Mouse (Mus musculus): ENCODE results near the gene Rpl28. TPM values are rescaled to one million over a fixed set of nuclear protein-coding genes. Genes with fewer than 3 reads are reported as not detected.
"Not testable (repeated sequence)": the region's sequence is repeated elsewhere in the genome, so short reads cannot be mapped to it uniquely, and the experiment has no call there.

Rpl28 gene
- polyA plus RNA-seq, 1 experiment from 2014 or later: 169 TPM

DNA sequence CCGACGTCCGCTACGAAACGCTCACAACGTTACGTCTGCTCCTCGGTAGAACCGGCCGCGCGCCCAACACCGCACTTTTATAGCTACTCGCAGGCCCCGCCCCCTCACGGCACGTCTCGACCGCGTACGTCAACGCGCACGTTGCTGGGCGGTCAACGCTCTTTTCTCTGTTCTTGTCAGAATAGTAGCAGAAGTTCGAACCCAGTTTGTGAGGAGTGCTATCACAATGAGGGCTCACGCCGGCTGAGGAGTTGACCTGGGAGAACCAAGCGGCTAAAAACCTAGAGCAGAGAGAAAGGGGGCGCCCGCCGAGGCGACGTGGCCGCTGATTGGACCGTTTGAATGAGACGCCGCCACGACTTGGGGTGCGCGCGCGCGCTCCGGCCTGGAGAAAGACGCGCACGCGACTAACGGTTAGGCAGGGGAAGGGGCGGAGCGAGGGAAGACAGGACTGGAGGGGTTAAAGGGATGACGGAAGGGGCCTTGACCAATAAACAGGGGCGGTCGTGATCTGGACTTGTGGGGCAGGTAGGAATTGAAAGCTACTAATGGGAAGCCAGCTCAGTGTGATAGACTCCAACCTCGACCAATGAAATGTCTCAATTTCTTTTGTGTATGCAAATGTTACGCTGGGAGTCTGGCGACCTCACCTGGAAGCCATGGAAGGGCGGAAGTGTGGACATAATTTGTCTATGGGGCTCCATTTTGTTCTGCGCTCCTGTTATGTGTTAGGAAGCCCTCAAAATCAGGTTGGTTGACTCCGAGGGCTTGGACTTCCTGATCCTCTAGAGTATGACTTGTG lies 19.8 kb downstream of the Rpl28 start, which contains the start of gene Ube2s:
Gene Ube2s (minus strand): TSS at position 288 of the 802 bp plus-strand sequence.
- no peaks in the 10 kb centered on the region for H3K9me3 ChIP-seq (replicated peaks; ENCODE audit: control insufficient read depth, low read length)
- H3K27ac ChIP-seq (replicated peaks; ENCODE audit: low read depth, low read length): peak within 1 kb of the TSS; percentile 86
- WGBS: under 1% methylated on average over 59 of the region's 62 CpGs
- H3K9ac ChIP-seq (replicated peaks; ENCODE audit: low read length): peak within 1 kb of the TSS; percentile 97
- H3K4me2 ChIP-seq (ENCODE audit: low read depth, low read length): peak within 1 kb of the TSS; percentile 74
- DNase-seq (ENCODE audit: low spot score) (peak; percentile 100), ATAC-seq (replicated peaks; ENCODE audit: insufficient number of reproducible peaks, low FRiP score, low TSS enrichment, low read depth) (peak; percentile 99)
- no peaks in the 10 kb centered on the region for H3K4me1 ChIP-seq (ENCODE audit: control insufficient read depth, insufficient read depth, low read length)
- peak within 1 kb of the TSS; percentile 99 for H3K4me3 ChIP-seq (ENCODE audit: low read depth, low read length)
- no peaks in the 10 kb centered on the region for H3K27me3 ChIP-seq (ENCODE audit: control insufficient read depth, insufficient read depth, low read length)
- peaks cover 4% of the 10 kb centered on the region for H3K36me3 ChIP-seq (replicated peaks; ENCODE audit: control insufficient read depth, insufficient read depth, low read depth, low read length)

DNA sequence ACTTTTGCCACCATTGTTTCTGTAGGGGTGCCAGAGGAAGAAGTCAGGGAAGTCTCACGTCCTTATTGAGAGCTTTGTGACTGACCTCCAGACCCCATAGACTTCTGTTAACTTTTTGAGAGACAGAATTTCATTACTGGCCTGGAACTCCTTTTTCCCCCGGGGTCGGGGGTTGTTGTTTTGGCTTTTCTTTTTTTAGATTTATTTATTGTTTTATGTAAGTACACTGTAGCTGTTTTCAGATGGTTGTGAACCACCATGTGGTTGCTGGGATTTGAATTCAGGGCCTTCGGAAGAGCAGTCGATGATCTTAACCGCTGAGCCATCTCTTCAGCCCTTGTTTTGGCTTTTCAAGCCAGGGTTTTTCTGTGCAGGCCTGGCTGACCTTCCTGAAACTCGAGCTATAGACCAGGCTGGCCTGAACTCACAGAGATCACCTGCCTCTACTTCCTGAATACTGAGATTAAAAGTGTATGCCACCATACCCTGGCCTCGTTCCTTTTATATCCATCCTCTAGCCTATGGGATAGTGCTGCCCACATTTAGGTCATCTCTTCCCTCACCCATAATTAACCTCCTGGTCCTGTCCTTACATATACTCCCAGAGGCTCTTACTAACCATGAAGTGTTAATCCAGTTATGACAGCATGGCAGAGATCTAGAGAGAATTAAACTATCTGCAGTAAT lies 20.6 kb downstream of the Rpl28 start:
- Histone ChIP-seq H3K27ac (replicated peaks; ENCODE audit: low read depth, low read length) (peak overlapping the region; percentile 86), H3K9me3 (replicated peaks; ENCODE audit: control insufficient read depth, low read length) (no peaks in the 10 kb centered on the region), H3K4me1 (ENCODE audit: control insufficient read depth, insufficient read depth, low read length) (no peaks in the 10 kb centered on the region), H3K36me3 (replicated peaks; ENCODE audit: control insufficient read depth, insufficient read depth, low read depth, low read length) (peaks cover 2% of the 10 kb centered on the region; the same call in 1 of the 2 replicates), H3K4me3 (ENCODE audit: low read depth, low read length) (peak overlapping the region; percentile 99), H3K9ac (replicated peaks; ENCODE audit: low read length) (peak overlapping the region; percentile 57), H3K4me2 (ENCODE audit: low read depth, low read length) (peak overlapping the region; percentile 55), H3K27me3 (ENCODE audit: control insufficient read depth, insufficient read depth, low read length) (no peaks in the 10 kb centered on the region)
- 24% methylated on average over 8 of the region's 8 CpGs for WGBS
- DNase-seq (ENCODE audit: low spot score): no peak
- no peak for ATAC-seq (replicated peaks; ENCODE audit: insufficient number of reproducible peaks, low FRiP score, low TSS enrichment, low read depth)

DNA sequence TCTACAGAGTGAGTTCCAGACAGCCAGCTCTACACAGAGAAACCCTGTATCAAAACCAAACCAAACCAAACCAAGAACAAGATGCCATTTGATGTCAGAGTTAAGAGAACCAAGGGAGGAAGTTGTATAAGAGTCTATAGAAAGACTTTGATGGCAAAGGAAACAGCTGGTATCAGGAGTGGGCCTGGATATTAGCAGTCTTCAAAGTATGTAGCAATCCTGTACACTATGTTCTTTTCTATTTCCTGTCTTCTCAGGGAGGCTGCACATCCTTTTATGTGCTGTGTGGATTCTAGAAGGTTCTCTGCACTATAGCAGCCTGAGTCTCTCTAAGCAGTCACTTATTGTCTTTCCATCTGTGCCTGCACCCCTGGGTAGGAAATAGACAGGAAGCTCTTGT lies 23.9 kb downstream of the Rpl28 start:
- Histone ChIP-seq H3K9ac (replicated peaks; ENCODE audit: low read length) (no peak overlapping the region), H3K36me3 (replicated peaks; ENCODE audit: control insufficient read depth, insufficient read depth, low read depth, low read length) (no peaks in the 10 kb centered on the region), H3K9me3 (replicated peaks; ENCODE audit: control insufficient read depth, low read length) (no peaks in the 10 kb centered on the region), H3K4me1 (ENCODE audit: control insufficient read depth, insufficient read depth, low read length) (no peaks in the 10 kb centered on the region), H3K4me3 (ENCODE audit: low read depth, low read length) (no peak overlapping the region), H3K27me3 (ENCODE audit: control insufficient read depth, insufficient read depth, low read length) (no peaks in the 10 kb centered on the region), H3K4me2 (ENCODE audit: low read depth, low read length) (no peak overlapping the region), H3K27ac (replicated peaks; ENCODE audit: low read depth, low read length) (no peak overlapping the region)
- DNase-seq (ENCODE audit: low spot score): no peak
- ATAC-seq (replicated peaks; ENCODE audit: insufficient number of reproducible peaks, low FRiP score, low TSS enrichment, low read depth): no peak

DNA sequence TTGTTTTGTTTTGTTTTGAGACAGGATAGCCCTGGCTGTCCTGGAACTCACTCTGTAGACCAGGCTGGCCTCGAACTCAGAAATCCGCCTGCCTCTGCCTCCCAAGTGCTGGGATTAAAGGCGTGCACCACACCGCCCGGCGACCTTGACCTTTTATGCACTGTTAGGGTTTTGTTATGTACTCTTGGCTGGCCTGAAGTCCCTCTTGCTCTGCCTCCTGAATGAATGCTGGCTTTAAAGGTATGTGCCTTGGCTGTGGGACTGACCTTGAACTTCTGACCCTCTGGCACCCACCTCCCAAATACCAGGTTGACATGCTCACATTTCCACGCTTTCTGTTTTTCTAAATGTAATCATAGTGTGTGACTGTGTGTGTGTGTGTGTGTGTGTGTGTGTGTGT lies 28.3 kb downstream of the Rpl28 start:
- H3K9ac ChIP-seq (replicated peaks; ENCODE audit: low read length); H3K4me2 ChIP-seq (ENCODE audit: low read depth, low read length); H3K9me3 ChIP-seq (replicated peaks; ENCODE audit: control insufficient read depth, low read length); ATAC-seq (replicated peaks; ENCODE audit: insufficient number of reproducible peaks, low FRiP score, low TSS enrichment, low read depth); H3K27ac ChIP-seq (replicated peaks; ENCODE audit: low read depth, low read length); H3K36me3 ChIP-seq (replicated peaks; ENCODE audit: control insufficient read depth, insufficient read depth, low read depth, low read length); H3K4me1 ChIP-seq (ENCODE audit: control insufficient read depth, insufficient read depth, low read length); H3K27me3 ChIP-seq (ENCODE audit: control insufficient read depth, insufficient read depth, low read length); DNase-seq (ENCODE audit: low spot score); H3K4me3 ChIP-seq (ENCODE audit: low read depth, low read length): not testable (repeated sequence)
- WGBS: 92% methylated on average over 7 of the region's 7 CpGs

DNA sequence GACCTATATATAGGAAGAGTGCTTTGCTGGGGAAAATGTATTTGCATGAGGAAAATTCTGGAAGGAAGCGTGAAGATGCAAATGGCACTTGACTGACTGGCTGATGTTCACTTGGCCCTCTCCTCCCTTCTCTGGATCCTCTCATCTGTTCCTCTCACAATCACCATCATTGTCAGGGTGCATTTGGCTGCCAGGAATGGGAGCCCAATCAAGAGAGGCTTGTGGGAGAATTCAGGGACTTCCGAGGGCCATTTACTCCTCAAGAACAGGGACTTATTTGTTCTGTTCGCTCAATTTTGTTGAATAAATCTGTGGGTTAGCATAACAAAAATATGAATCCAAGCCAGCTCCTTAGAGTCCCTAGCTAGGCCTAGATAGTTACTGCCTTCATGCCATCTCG lies 29.0 kb downstream of the Rpl28 start:
- Histone ChIP-seq H3K4me3 (ENCODE audit: low read depth, low read length) (no peak overlapping the region), H3K27me3 (ENCODE audit: control insufficient read depth, insufficient read depth, low read length) (no peaks in the 10 kb centered on the region), H3K27ac (replicated peaks; ENCODE audit: low read depth, low read length) (no peak overlapping the region), H3K4me2 (ENCODE audit: low read depth, low read length) (no peak overlapping the region), H3K4me1 (ENCODE audit: control insufficient read depth, insufficient read depth, low read length) (no peaks in the 10 kb centered on the region), H3K36me3 (replicated peaks; ENCODE audit: control insufficient read depth, insufficient read depth, low read depth, low read length) (no peaks in the 10 kb centered on the region), H3K9me3 (replicated peaks; ENCODE audit: control insufficient read depth, low read length) (no peaks in the 10 kb centered on the region), H3K9ac (replicated peaks; ENCODE audit: low read length) (no peak overlapping the region)
- DNase-seq (ENCODE audit: low spot score) (no peak), ATAC-seq (replicated peaks; ENCODE audit: insufficient number of reproducible peaks, low FRiP score, low TSS enrichment, low read depth) (no peak)
- 81% methylated on average over 4 of the region's 4 CpGs for WGBS

DNA sequence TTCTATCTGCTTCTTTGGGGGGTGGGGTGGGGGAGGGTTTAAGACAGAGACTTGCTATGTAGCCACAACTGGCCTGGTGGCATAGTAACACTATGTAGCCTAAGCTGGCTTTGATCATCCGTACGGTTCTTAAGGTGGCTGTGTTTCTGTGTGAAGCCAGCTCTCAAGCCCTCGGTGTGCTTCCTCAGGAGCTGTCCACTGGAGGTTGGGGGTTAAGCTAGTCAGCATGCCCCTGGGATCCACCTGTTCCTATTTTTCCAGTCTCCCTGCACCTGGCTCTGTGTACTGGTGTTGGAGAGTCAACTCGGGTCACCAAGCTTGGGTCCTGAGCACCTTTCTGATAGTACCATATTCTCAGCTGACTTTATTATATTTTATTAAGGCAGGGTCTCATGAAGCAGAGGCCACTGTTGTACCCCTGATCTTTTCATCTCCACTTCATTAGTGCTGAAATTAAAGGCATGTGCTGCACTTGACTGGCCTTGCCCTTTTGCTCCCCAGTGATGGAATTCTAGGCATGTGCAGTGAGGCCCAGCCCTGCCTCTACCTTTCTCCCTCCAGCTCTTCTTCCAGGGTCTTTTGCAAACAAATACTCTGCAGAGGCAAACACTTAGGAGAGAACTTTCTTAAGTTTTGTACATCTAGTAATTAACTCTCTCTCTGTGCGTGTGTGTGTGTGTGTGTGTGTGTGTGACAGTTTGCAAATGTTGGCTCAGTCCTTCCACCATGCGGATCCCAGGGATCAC lies 29.7 kb downstream of the Rpl28 start:
- H3K27me3 ChIP-seq (ENCODE audit: control insufficient read depth, insufficient read depth, low read length): no peaks in the 10 kb centered on the region
- no peak overlapping the region for H3K4me2 ChIP-seq (ENCODE audit: low read depth, low read length)
- no peak for ATAC-seq (replicated peaks; ENCODE audit: insufficient number of reproducible peaks, low FRiP score, low TSS enrichment, low read depth)
- 58% methylated on average over 6 of the region's 6 CpGs for WGBS
- H3K27ac ChIP-seq (replicated peaks; ENCODE audit: low read depth, low read length): no peak overlapping the region
- H3K36me3 ChIP-seq (replicated peaks; ENCODE audit: control insufficient read depth, insufficient read depth, low read depth, low read length): no peaks in the 10 kb centered on the region
- no peaks in the 10 kb centered on the region for H3K4me1 ChIP-seq (ENCODE audit: control insufficient read depth, insufficient read depth, low read length)
- H3K4me3 ChIP-seq (ENCODE audit: low read depth, low read length): no peak overlapping the region
- DNase-seq (ENCODE audit: low spot score): no peak
- H3K9me3 ChIP-seq (replicated peaks; ENCODE audit: control insufficient read depth, low read length): no peaks in the 10 kb centered on the region
- no peak overlapping the region for H3K9ac ChIP-seq (replicated peaks; ENCODE audit: low read length)

DNA sequence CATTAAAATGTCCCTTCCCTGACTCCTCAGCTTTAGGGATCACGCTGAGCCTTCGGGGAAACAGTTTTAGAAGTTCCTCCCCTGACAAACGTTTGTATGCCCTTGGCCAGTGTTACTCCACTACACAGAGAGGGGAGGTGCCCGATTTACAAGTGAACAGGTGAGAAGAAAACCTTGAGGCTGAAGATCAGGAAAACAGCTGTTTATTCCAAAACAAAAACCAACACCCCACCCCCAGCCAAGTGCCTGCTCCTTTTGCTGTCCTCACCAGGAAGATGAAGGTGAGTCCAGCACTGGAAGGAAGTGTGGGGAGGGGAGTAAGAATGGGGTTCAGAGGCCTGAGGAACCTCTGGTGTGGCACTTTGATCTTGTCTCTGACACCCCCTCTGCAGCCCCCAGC lies 32.7 kb downstream of the Rpl28 start:
- Histone ChIP-seq H3K4me3 (ENCODE audit: low read depth, low read length) (no peak overlapping the region), H3K36me3 (replicated peaks; ENCODE audit: control insufficient read depth, insufficient read depth, low read depth, low read length) (no peaks in the 10 kb centered on the region), H3K27me3 (ENCODE audit: control insufficient read depth, insufficient read depth, low read length) (no peaks in the 10 kb centered on the region), H3K9me3 (replicated peaks; ENCODE audit: control insufficient read depth, low read length) (no peaks in the 10 kb centered on the region), H3K9ac (replicated peaks; ENCODE audit: low read length) (no peak overlapping the region), H3K4me2 (ENCODE audit: low read depth, low read length) (no peak overlapping the region), H3K27ac (replicated peaks; ENCODE audit: low read depth, low read length) (no peak overlapping the region), H3K4me1 (ENCODE audit: control insufficient read depth, insufficient read depth, low read length) (no peaks in the 10 kb centered on the region)
- no peak for DNase-seq (ENCODE audit: low spot score)
- 55% methylated on average over 4 of the region's 4 CpGs for WGBS
- no peak for ATAC-seq (replicated peaks; ENCODE audit: insufficient number of reproducible peaks, low FRiP score, low TSS enrichment, low read depth)
